In genomic region chr5:85767157-85767556, GRCm38 (mm10) we compare ENCODE assay signal across 16 mouse cellular contexts.
DNase-seq lines count a peak whose midpoint lies in the region; ATAC-seq and TF ChIP-seq lines count a peak whose summit lies in the region.
"Had no signal": no experiment of that assay in that cellular context is flagged by ENCODE, and none has a peak within 500 bp of the region (broad histone marks: within the 10 kb centered on the region; RNA-seq: fewer than 3 reads in every experiment).

No protein-coding gene starts in this region.

- no peaks in the 10 kb centered on the region for H3K36me3 ChIP-seq in kidney, postnatal 0 days (ENCODE audit: insufficient read depth, low read length)
- H3K36me3 ChIP-seq in E14TG2a.4 (ENCODE audit: insufficient read depth, low read length), result no peaks in the 10 kb centered on the region
- H3K36me3 ChIP-seq: heart, embryonic 12.5 days; lung, embryonic 15.5 days had no signal

- 84% methylated on average over 3 of the region's 3 CpGs for WGBS in kidney, postnatal 0 days

- no peaks in the 10 kb centered on the region for H3K9me3 ChIP-seq in kidney, postnatal 0 days (replicated peaks; ENCODE audit: low read length)
- H3K9me3 ChIP-seq in E14TG2a.4 (ENCODE audit: low read length), result no peaks in the 10 kb centered on the region
- H3K9me3 ChIP-seq: forebrain, embryonic 13.5 days; heart, embryonic 12.5 days; lung, embryonic 15.5 days had no signal

- H3K4me3 ChIP-seq in kidney, postnatal 0 days (replicated peaks; ENCODE audit: low read depth, low read length), result no peak overlapping the region
- no peak overlapping the region for H3K4me3 ChIP-seq in E14TG2a.4 (replicated peaks; ENCODE audit: low read length)
- H3K4me3 ChIP-seq: forebrain, embryonic 13.5 days; heart, embryonic 12.5 days; lung, embryonic 15.5 days had no signal

- H3K27me3 ChIP-seq in kidney, postnatal 0 days (ENCODE audit: insufficient read depth, low read length), result no peaks in the 10 kb centered on the region
- no peaks in the 10 kb centered on the region for H3K27me3 ChIP-seq in E14TG2a.4 (ENCODE audit: insufficient read depth, low read length)
- H3K27me3 ChIP-seq: forebrain, embryonic 13.5 days; heart, embryonic 12.5 days; lung, embryonic 15.5 days had no signal

- no peak for DNase-seq in kidney, postnatal 0 days (ENCODE audit: low spot score)
- no peak for DNase-seq in kidney, adult 11 months
- peak; percentile 10 for DNase-seq in 3T3-L1 (ENCODE audit: low read depth, low spot score)
- DNase-seq in ZHBTc4 (ENCODE audit: low read depth, low spot score), result peak; percentile 42
- no peak for DNase-seq in frontal cortex, postnatal 36 days (ENCODE audit: low spot score in 2 of 2)
- DNase-seq in heart, adult 8-10 months (ENCODE audit: low spot score), result no peak
- DNase-seq: cerebellum, adult 9-11 months; kidney, adult 9 months; kidney, postnatal 4 days; thymus, postnatal 36 days had no signal

- no peak for ATAC-seq in kidney, postnatal 0 days (replicated peaks; ENCODE audit: low FRiP score, low read depth)
- ATAC-seq: CD4-positive, CD25-positive, alpha-beta regulatory T cell, adult 4 months; forebrain, embryonic 13.5 days had no signal

- no peaks in the 10 kb centered on the region for H3K4me1 ChIP-seq in kidney, postnatal 0 days (replicated peaks; ENCODE audit: insufficient read depth, low read length)
- 0 out of 2 replicates have a peak, but pooled peaks cover 1% of the 10 kb centered on the region for H3K4me1 ChIP-seq in E14TG2a.4 (replicated peaks; ENCODE audit: low read depth, low read length)
- H3K4me1 ChIP-seq: heart, embryonic 12.5 days; lung, embryonic 15.5 days had no signal

- H3K27ac ChIP-seq in kidney, postnatal 0 days, result no peak overlapping the region
- H3K27ac ChIP-seq: forebrain, embryonic 13.5 days; lung, embryonic 15.5 days had no signal

- no peak overlapping the region for H3K9ac ChIP-seq in kidney, postnatal 0 days (ENCODE audit: low read depth, low read length)
- H3K9ac ChIP-seq: forebrain, embryonic 13.5 days; heart, embryonic 12.5 days; lung, embryonic 15.5 days had no signal

- H3K4me2 ChIP-seq in kidney, postnatal 0 days (ENCODE audit: low read length), result no peak overlapping the region
- H3K4me2 ChIP-seq: forebrain, embryonic 13.5 days; heart, embryonic 12.5 days; lung, embryonic 15.5 days; midbrain, embryonic 11.5 days had no signal

- TF ChIP-seq CTCF in kidney, postnatal 0 days (IDR thresholded peaks at IDR 0.05; ENCODE audit: low read depth), result 0 out of 2 replicates have a peak, but pooled peaks have one; percentile 12
- TF ChIP-seq CTCF in E14TG2a.4 (conservative IDR thresholded peaks at IDR 0.05; ENCODE audit: low read length), result peak; percentile 30

Comparison
In these comparisons a context has a peak if more than half of its experiments do, and no peak if none do; other contexts are left out.
1. DNase-seq: peak in 3T3-L1 (single experiment) and ZHBTc4 (single experiment); none in kidney, postnatal 0 days (single experiment), kidney, adult 11 months (single experiment), frontal cortex, postnatal 36 days (0 of 2) and heart, adult 8-10 months (single experiment).